Comparison of ENCODE assay signal across 8 mouse cellular contexts in the genomic region with DNA sequence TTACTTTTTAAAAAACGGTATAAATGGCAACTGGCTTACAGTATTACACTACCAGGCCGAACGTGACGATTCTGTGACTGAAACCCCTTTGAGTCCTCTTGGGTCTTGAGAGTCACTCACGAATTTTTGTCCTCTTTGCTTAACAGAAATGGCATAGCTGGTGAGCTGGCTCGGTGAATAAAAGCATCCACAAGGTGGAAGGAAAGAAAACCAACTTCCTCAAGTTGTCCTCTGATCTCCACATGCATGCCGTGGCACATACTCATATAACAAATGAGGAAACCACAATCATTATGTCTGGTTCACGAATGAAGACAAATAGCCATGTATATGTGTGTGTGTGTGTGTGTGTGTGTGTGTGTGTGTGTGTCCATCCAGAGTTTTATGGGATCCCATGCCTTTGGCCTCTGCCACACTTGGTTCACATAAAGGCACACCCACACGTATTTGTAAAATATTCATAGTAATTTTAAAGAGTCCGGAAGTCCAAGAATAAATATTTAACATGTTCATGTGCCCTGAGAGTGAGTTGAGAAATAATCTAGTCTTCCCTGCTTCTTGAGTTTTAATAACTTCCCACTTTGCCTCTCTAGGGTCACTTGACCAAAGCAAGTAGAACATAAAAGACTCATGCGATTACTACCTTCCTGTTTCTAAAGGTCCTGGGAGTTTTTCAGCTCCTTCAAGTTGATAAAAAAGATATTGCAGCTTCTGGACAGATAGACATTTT. TPM values are rescaled to one million over a fixed set of nuclear protein-coding genes. Genes with fewer than 3 reads are reported as not detected.
DNase-seq lines count a peak whose midpoint lies in the region; ATAC-seq and TF ChIP-seq lines count a peak whose summit lies in the region.

No protein-coding gene starts in this region.

- H3K4me3 ChIP-seq in cerebellum, adult 2 months (replicated peaks; ENCODE audit: insufficient read depth, low read depth, low read length) = peak overlapping the region; percentile 67
- peak overlapping the region; percentile 54 for H3K4me3 ChIP-seq in bone marrow, adult 2 months (replicated peaks; ENCODE audit: control insufficient read depth, low read depth, low read length)
- peak overlapping the region; percentile 70 for H3K4me3 ChIP-seq in hindbrain, embryonic 11.5 days (ENCODE audit: low read depth, low read length)
- H3K4me3 ChIP-seq in macrophage (ENCODE audit: inconsistent target) = peak overlapping the region; percentile 65

- no peak for DNase-seq in cerebellum, adult 2 months
- DNase-seq in cerebellum, adult 11 months = no peak
- DNase-seq in hindbrain, embryonic 11.5 days (ENCODE audit: low spot score) = no peak
- no peak for DNase-seq in ovary, postnatal 14 days (ENCODE audit: low spot score)
- DNase-seq in ovary, postnatal 10 days (ENCODE audit: low spot score) = no peak
- no peak for DNase-seq in kidney, adult 8-10 months

- no peaks in the 10 kb centered on the region for H3K9me3 ChIP-seq in hindbrain, embryonic 11.5 days (ENCODE audit: control insufficient read depth, low read length)

- H3K4me2 ChIP-seq in hindbrain, embryonic 11.5 days (replicated peaks; ENCODE audit: low read depth, low read length) = peak overlapping the region; percentile 60

- no peaks in the 10 kb centered on the region for H3K27me3 ChIP-seq in cerebellum, adult 2 months (ENCODE audit: control insufficient read depth, insufficient read depth, low read length)
- H3K27me3 ChIP-seq in hindbrain, embryonic 11.5 days (ENCODE audit: control insufficient read depth, insufficient read depth, low read length) = no peaks in the 10 kb centered on the region

- H3K27ac ChIP-seq in cerebellum, adult 2 months (ENCODE audit: insufficient read depth, low read length) = no peak overlapping the region
- no peak overlapping the region for H3K27ac ChIP-seq in bone marrow, adult 2 months (ENCODE audit: control insufficient read depth, insufficient read depth, low read depth, low read length, poor library complexity)
- H3K27ac ChIP-seq in hindbrain, embryonic 11.5 days (ENCODE audit: low read depth, low read length) = no peak overlapping the region
- peak overlapping the region; percentile 37 for H3K27ac ChIP-seq in macrophage

- 33% methylated on average over 11 of the region's 11 CpGs for WGBS in cerebellum, adult 2 months
- WGBS in bone marrow, adult 2 months = 6% methylated on average over 11 of the region's 11 CpGs
- WGBS in hindbrain, embryonic 11.5 days = 44% methylated on average over 11 of the region's 11 CpGs
- 8% methylated on average over 11 of the region's 11 CpGs for WGBS in macrophage (ENCODE audit: missing documents)

- H3K9ac ChIP-seq in hindbrain, embryonic 11.5 days (ENCODE audit: low read depth, low read length) = no peak overlapping the region

- peak; percentile 45; the same call in 1 of the 2 replicates for ATAC-seq in hindbrain, embryonic 11.5 days (ENCODE audit: low FRiP score)

- TF ChIP-seq CTCF in cerebellum, adult 2 months (IDR thresholded peaks at IDR 0.05; ENCODE audit: borderline replicate concordance, insufficient read depth, low read depth, low read length) = no peak
- TF ChIP-seq CTCF in bone marrow, adult 2 months (IDR thresholded peaks at IDR 0.05; ENCODE audit: control insufficient read depth, insufficient read depth, low read length) = no peak

- TF ChIP-seq POLR2A in cerebellum, adult 2 months (IDR thresholded peaks at IDR 0.05; ENCODE audit: borderline replicate concordance, insufficient read depth, low read length) = no peak
- TF ChIP-seq POLR2A in bone marrow, adult 2 months (IDR thresholded peaks at IDR 0.05; ENCODE audit: borderline replicate concordance, control insufficient read depth, low read depth, low read length) = no peak

- H3K36me3 ChIP-seq in hindbrain, embryonic 11.5 days (ENCODE audit: control insufficient read depth, insufficient read depth, low read length) = no peaks in the 10 kb centered on the region
- H3K36me3 ChIP-seq in macrophage (ENCODE audit: inconsistent target) = no peaks in the 10 kb centered on the region

- H3K4me1 ChIP-seq in cerebellum, adult 2 months (ENCODE audit: control insufficient read depth, insufficient read depth, low read length) = no peaks in the 10 kb centered on the region
- H3K4me1 ChIP-seq in bone marrow, adult 2 months (ENCODE audit: control insufficient read depth, insufficient read depth, low read length) = no peaks in the 10 kb centered on the region; the same call in 1 of the 2 replicates
- H3K4me1 ChIP-seq in hindbrain, embryonic 11.5 days (replicated peaks; ENCODE audit: control insufficient read depth, insufficient read depth, low read length) = no peaks in the 10 kb centered on the region

- H3K79me2 ChIP-seq in macrophage (ENCODE audit: inconsistent target) = peaks cover 33% of the 10 kb centered on the region

RNA-seq across cellular contexts. Expression of gene Bub1, which starts 0.6 kb away (rescaled TPM):
- polyA plus RNA-seq in cerebellum, adult 2 months (2012; rRNA removed) = 0.14 and 0.15 TPM in 2 replicates
- 24.0 and 28.2 TPM in 2 replicates for polyA plus RNA-seq in bone marrow, adult 2 months (2011; ENCODE audit: insufficient read depth, insufficient read length, low replicate concordance, missing spikeins)
- polyA plus RNA-seq in hindbrain, embryonic 11.5 days (2014; fragmentation: Nextera tagmentation; extraction: Ambion mirVana) = 33.5 and 34.8 TPM in 2 replicates
- 10 to 100 TPM in 2 of 26 experiments, 1 to 10 TPM in 22, under 1 TPM in 2; 0.36 to 20.9 (median 3.7) TPM for total RNA-seq in macrophage (2018; cell fraction: chromatin; rRNA removed)
- 1 to 10 TPM in 25 of 26 experiments, under 1 TPM in 1; 1.00 to 4.9 (median 2.0) TPM for total RNA-seq in macrophage (2018; cell fraction: cytosol; rRNA removed)
- 10 to 100 TPM in 1 of 26 experiments, 1 to 10 TPM in 22, under 1 TPM in 3; 0.55 to 20.8 (median 2.8) TPM for total RNA-seq in macrophage (2018; cell fraction: nucleus; rRNA removed)
- polyA plus RNA-seq in macrophage (2018) = 1.3 to 6.5 TPM (median 4.5 TPM) in 3 replicates

RNA-seq across cellular contexts. Expression of gene Acoxl, which starts 6.4 kb away (rescaled TPM):
- not detected in 2 replicates for polyA plus RNA-seq in cerebellum, adult 2 months (2012; rRNA removed)
- polyA plus RNA-seq in bone marrow, adult 2 months (2011; ENCODE audit: insufficient read depth, insufficient read length, low replicate concordance, missing spikeins) = not detected in 2 replicates
- 0.14 TPM in 1 of 2 replicates, not detected in the other for polyA plus RNA-seq in hindbrain, embryonic 11.5 days (2014; fragmentation: Nextera tagmentation; extraction: Ambion mirVana)
- total RNA-seq in macrophage (2018; cell fraction: chromatin; rRNA removed) = not detected
- total RNA-seq in macrophage (2018; cell fraction: cytosol; rRNA removed) = under 1 TPM in 13 of 26 experiments, not detected in 13; 0.03 to 0.17 (median 0.07) TPM
- total RNA-seq in macrophage (2018; cell fraction: nucleus; rRNA removed) = under 1 TPM in 3 of 26 experiments, not detected in 23; 0.17 to 0.44 (median 0.30) TPM
- not detected in 3 replicates for polyA plus RNA-seq in macrophage (2018)

RNA-seq across cellular contexts. Expression of gene Mtln, which starts 40.0 kb away (rescaled TPM):
- polyA plus RNA-seq in cerebellum, adult 2 months (2012; rRNA removed) = 104 and 106 TPM in 2 replicates
- polyA plus RNA-seq in bone marrow, adult 2 months (2011; ENCODE audit: insufficient read depth, insufficient read length, low replicate concordance, missing spikeins) = 3.3 and 7.7 TPM in 2 replicates
- 26.5 and 26.9 TPM in 2 replicates for polyA plus RNA-seq in hindbrain, embryonic 11.5 days (2014; fragmentation: Nextera tagmentation; extraction: Ambion mirVana)
- total RNA-seq in macrophage (2018; cell fraction: chromatin; rRNA removed) = 1 to 10 TPM in 17 of 26 experiments, not detected in 9; 1.2 to 6.9 (median 2.2) TPM
- 10 to 100 TPM; 20.0 to 33.9 (median 28.5) TPM for total RNA-seq in macrophage (2018; cell fraction: cytosol; rRNA removed)
- 10 to 100 TPM in 6 of 26 experiments, 1 to 10 TPM in 20; 1.7 to 14.7 (median 6.1) TPM for total RNA-seq in macrophage (2018; cell fraction: nucleus; rRNA removed)
- 13.5 to 46.6 TPM (median 24.9 TPM) in 3 replicates for polyA plus RNA-seq in macrophage (2018)

RNA-seq across cellular contexts. Expression of gene Nphp1, which starts 43.6 kb away (rescaled TPM):
- 10.6 and 11.4 TPM in 2 replicates for polyA plus RNA-seq in cerebellum, adult 2 months (2012; rRNA removed)
- 3.0 and 3.5 TPM in 2 replicates for polyA plus RNA-seq in bone marrow, adult 2 months (2011; ENCODE audit: insufficient read depth, insufficient read length, low replicate concordance, missing spikeins)
- 23.1 and 30.3 TPM in 2 replicates for polyA plus RNA-seq in hindbrain, embryonic 11.5 days (2014; fragmentation: Nextera tagmentation; extraction: Ambion mirVana)
- total RNA-seq in macrophage (2018; cell fraction: chromatin; rRNA removed) = 10 to 100 TPM in 7 of 26 experiments, 1 to 10 TPM in 16, under 1 TPM in 3; 0.58 to 13.1 (median 6.9) TPM
- 1 to 10 TPM; 4.9 to 9.9 (median 7.7) TPM for total RNA-seq in macrophage (2018; cell fraction: cytosol; rRNA removed)
- total RNA-seq in macrophage (2018; cell fraction: nucleus; rRNA removed) = 1 to 10 TPM; 1.3 to 8.5 (median 5.0) TPM
- 5.9 to 6.7 TPM (median 6.6 TPM) in 3 replicates for polyA plus RNA-seq in macrophage (2018)
